Comparison of ENCODE assay signal across 13 mouse cellular contexts in the genomic region with DNA sequence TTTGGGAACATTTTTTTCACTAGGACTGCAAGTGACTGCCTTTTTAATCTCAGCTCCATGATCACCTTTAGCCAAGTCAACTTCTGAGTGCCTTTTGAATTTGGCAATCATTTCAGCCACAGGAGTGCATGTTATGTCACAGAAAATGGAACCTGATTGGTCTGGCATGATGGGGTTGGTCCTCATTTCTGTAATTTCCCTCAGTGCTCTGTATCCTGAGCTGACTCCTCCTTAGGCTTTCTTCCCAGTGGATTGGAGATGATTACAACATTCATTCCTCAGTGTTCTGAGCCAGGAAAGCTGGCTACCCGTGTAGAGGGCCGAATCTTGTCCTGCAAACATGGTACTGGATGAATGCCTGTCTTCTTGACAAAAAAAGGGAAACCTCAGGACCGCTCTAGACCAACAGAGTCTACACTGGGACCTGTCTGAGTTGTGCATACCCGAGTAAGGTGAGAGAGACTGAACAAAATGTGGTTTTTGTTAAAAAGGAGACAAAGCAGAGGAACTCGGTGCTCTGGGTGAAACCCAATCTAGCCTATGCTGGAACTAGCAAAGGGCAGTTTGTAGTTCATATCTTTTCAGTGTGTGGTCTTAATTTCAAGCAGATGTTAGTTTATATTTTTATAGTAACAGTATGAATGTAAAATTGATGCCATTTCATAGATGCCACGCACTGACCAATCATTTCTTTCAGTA.
DNase-seq lines count a peak whose midpoint lies in the region; ATAC-seq and TF ChIP-seq lines count a peak whose summit lies in the region.
"Had no signal": no experiment of that assay in that cellular context is flagged by ENCODE, and none has a peak within 500 bp of the region (broad histone marks: within the 10 kb centered on the region; RNA-seq: fewer than 3 reads in every experiment).

No protein-coding gene starts in this region.

- intact Hi-C loops in gastrocnemius, postnatal 14 days (cut with DNase I; ENCODE audit: low total_unique reads): no loop called here

- H3K27me3 ChIP-seq in lung, embryonic 14.5 days (ENCODE audit: insufficient read depth, low read length): no peaks in the 10 kb centered on the region
- H3K27me3 ChIP-seq in embryonic facial prominence, embryonic 12.5 days: no peaks in the 10 kb centered on the region
- no peaks in the 10 kb centered on the region for H3K27me3 ChIP-seq in limb, embryonic 14.5 days (ENCODE audit: control insufficient read depth, insufficient read depth, low read length)
- H3K27me3 ChIP-seq in intestine, embryonic 16.5 days (replicated peaks; ENCODE audit: control insufficient read depth, insufficient read depth, low read length): no peaks in the 10 kb centered on the region

- H3K9me3 ChIP-seq in lung, embryonic 14.5 days (ENCODE audit: low read depth, low read length): no peaks in the 10 kb centered on the region
- no peaks in the 10 kb centered on the region for H3K9me3 ChIP-seq in embryonic facial prominence, embryonic 12.5 days
- no peaks in the 10 kb centered on the region for H3K9me3 ChIP-seq in limb, embryonic 14.5 days (ENCODE audit: control insufficient read depth, low read length)
- no peaks in the 10 kb centered on the region for H3K9me3 ChIP-seq in intestine, embryonic 16.5 days (ENCODE audit: control insufficient read depth, low read length)

- peaks cover 3% of the 10 kb centered on the region; the same call in 1 of the 2 replicates for H3K36me3 ChIP-seq in lung, embryonic 14.5 days (ENCODE audit: insufficient read depth)
- H3K36me3 ChIP-seq in embryonic facial prominence, embryonic 12.5 days: 0 out of 2 replicates have a peak, but pooled peaks cover 3% of the 10 kb centered on the region
- peaks cover 5% of the 10 kb centered on the region; the same call in 1 of the 2 replicates for H3K36me3 ChIP-seq in limb, embryonic 14.5 days (ENCODE audit: control insufficient read depth, insufficient read depth, low read length)
- H3K36me3 ChIP-seq in intestine, embryonic 16.5 days (ENCODE audit: control insufficient read depth, insufficient read depth, low read length): no peaks in the 10 kb centered on the region

- TF ChIP-seq POLR2A in limb, embryonic 14.5 days (IDR thresholded peaks at IDR 0.05; ENCODE audit: borderline replicate concordance, extremely low read depth, insufficient read depth, insufficient read length): no peak

- H3K9ac ChIP-seq in lung, embryonic 14.5 days: no peak overlapping the region
- H3K9ac ChIP-seq in embryonic facial prominence, embryonic 12.5 days: no peak overlapping the region
- no peak overlapping the region for H3K9ac ChIP-seq in limb, embryonic 14.5 days (ENCODE audit: low read depth, low read length, severe bottlenecking)
- H3K9ac ChIP-seq in intestine, embryonic 16.5 days (ENCODE audit: low read depth, low read length): no peak overlapping the region

- H3K4me1 ChIP-seq in lung, embryonic 14.5 days (ENCODE audit: insufficient read depth): peaks cover 22% of the 10 kb centered on the region
- peaks cover 41% of the 10 kb centered on the region for H3K4me1 ChIP-seq in embryonic facial prominence, embryonic 12.5 days
- peaks cover 36% of the 10 kb centered on the region for H3K4me1 ChIP-seq in limb, embryonic 14.5 days (ENCODE audit: control insufficient read depth, insufficient read depth, low read length)
- peaks cover 28% of the 10 kb centered on the region for H3K4me1 ChIP-seq in intestine, embryonic 16.5 days (ENCODE audit: control insufficient read depth, insufficient read depth, low read length)

- H3K4me3 ChIP-seq in lung, embryonic 14.5 days (ENCODE audit: low read depth, low read length): no peak overlapping the region
- no peak overlapping the region for H3K4me3 ChIP-seq in embryonic facial prominence, embryonic 12.5 days
- H3K4me3 ChIP-seq in limb, embryonic 14.5 days (replicated peaks; ENCODE audit: low read length): no peak overlapping the region
- no peak overlapping the region for H3K4me3 ChIP-seq in intestine, embryonic 16.5 days (ENCODE audit: low read length)

- 77% methylated on average over 6 of the region's 6 CpGs for WGBS in lung, embryonic 14.5 days
- WGBS in embryonic facial prominence, embryonic 12.5 days: 31% methylated on average over 6 of the region's 6 CpGs
- 44% methylated on average over 6 of the region's 6 CpGs for WGBS in limb, embryonic 14.5 days
- 85% methylated on average over 6 of the region's 6 CpGs for WGBS in intestine, embryonic 16.5 days

- TF ChIP-seq CTCF in lung, embryonic 14.5 days (IDR thresholded peaks at IDR 0.05; ENCODE audit: low read depth): no peak

- peak; percentile 23 for DNase-seq in gastrocnemius, postnatal 25 days
- DNase-seq in gastrocnemius, postnatal 14 days: no peak
- DNase-seq in lung, embryonic 14.5 days: no peak
- DNase-seq in lung, postnatal 25 days (ENCODE audit: low spot score): no peak
- no peak for DNase-seq in limb, embryonic 14.5 days (ENCODE audit: low spot score)
- DNase-seq: cerebellum, postnatal 25 days; kidney, postnatal 4 days; lung, adult 2 months; right cerebral cortex, postnatal 4 days; thymus, postnatal 36 days had no signal

- H3K27ac ChIP-seq in lung, embryonic 14.5 days (ENCODE audit: low read depth): peak overlapping the region; percentile 28; the same call in 1 of the 2 replicates
- H3K27ac ChIP-seq in embryonic facial prominence, embryonic 12.5 days: peak overlapping the region; percentile 89
- H3K27ac ChIP-seq in limb, embryonic 14.5 days (replicated peaks; ENCODE audit: low read depth, low read length): peak overlapping the region; percentile 39; the same call in 1 of the 2 replicates
- H3K27ac ChIP-seq in intestine, embryonic 16.5 days (ENCODE audit: low read length): no peak overlapping the region

- ATAC-seq in lung, embryonic 14.5 days (ENCODE audit: insufficient read depth): no peak
- no peak for ATAC-seq in embryonic facial prominence, embryonic 12.5 days (ENCODE audit: insufficient number of reproducible peaks, insufficient read depth, low FRiP score, low TSS enrichment)
- no peak for ATAC-seq in limb, embryonic 14.5 days (ENCODE audit: low FRiP score, low read depth)
- no peak for ATAC-seq in intestine, embryonic 16.5 days
- ATAC-seq in erythroid progenitor cell, adult 5-6 weeks (replicated peaks; ENCODE audit: low FRiP score, poor library complexity, severe bottlenecking): no peak

- no peak overlapping the region for H3K4me2 ChIP-seq in lung, embryonic 14.5 days
- H3K4me2 ChIP-seq in embryonic facial prominence, embryonic 12.5 days (replicated peaks): no peak overlapping the region
- no peak overlapping the region for H3K4me2 ChIP-seq in limb, embryonic 14.5 days (replicated peaks; ENCODE audit: low read depth, low read length, severe bottlenecking)
- H3K4me2 ChIP-seq in intestine, embryonic 16.5 days (ENCODE audit: low read depth, low read length): no peak overlapping the region
